In the genomic region with DNA sequence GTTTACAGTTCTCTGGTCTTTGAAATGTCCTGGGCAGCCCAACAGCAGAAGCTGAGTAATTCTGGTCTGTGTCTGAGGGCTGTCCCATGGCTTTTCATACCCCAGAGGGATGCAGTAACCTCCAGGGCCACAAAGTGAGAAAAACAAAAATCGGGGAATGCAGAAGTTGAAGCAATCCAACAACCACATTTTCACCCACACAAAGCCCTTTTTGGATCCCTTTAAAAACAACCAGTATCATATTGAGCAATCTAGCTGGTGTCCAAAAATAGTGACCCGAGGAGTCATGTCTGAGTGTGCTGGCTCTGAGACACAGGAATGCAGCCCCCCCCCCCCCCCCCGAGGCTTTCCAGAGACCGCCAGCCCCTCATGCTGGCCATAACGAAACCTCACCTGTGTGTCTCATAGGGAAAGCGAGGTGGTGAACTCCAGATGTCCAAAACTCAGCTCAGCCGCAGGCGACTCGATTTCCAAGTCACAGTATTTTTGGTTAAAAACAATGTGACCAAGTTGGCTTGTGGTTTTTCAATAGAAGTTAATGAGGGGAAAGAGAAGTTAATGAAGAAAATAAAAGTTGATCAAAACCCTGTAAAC, we compare ENCODE assay signal across 23 mouse cellular contexts. TPM values are rescaled to one million over a fixed set of nuclear protein-coding genes. Genes with fewer than 3 reads are reported as not detected.
DNase-seq lines count a peak whose midpoint lies in the region; ATAC-seq and TF ChIP-seq lines count a peak whose summit lies in the region.
"Had no signal": no experiment of that assay in that cellular context is flagged by ENCODE, and none has a peak within 500 bp of the region (broad histone marks: within the 10 kb centered on the region; RNA-seq: fewer than 3 reads in every experiment).

No protein-coding gene starts in this region.

- H3K4me2 ChIP-seq in lung, postnatal 0 days (replicated peaks; ENCODE audit: low read depth, low read length): no peak overlapping the region
- H3K4me2 ChIP-seq: embryonic facial prominence, embryonic 15.5 days; forebrain, embryonic 12.5 days; heart, embryonic 15.5 days; neural tube, embryonic 15.5 days had no signal

- no peaks in the 10 kb centered on the region for H3K36me3 ChIP-seq in lung, postnatal 0 days (ENCODE audit: insufficient read depth, low read length)
- H3K36me3 ChIP-seq: embryonic facial prominence, embryonic 15.5 days; forebrain, embryonic 12.5 days; heart, embryonic 15.5 days; hindbrain, embryonic 10.5 days; neural tube, embryonic 15.5 days had no signal

- no peak overlapping the region for H3K4me3 ChIP-seq in lung, postnatal 0 days (ENCODE audit: low read depth, low read length)
- H3K4me3 ChIP-seq: embryonic facial prominence, embryonic 15.5 days; forebrain, embryonic 12.5 days; heart, embryonic 15.5 days; hindbrain, embryonic 10.5 days; neural tube, embryonic 15.5 days had no signal

- no peak for TF ChIP-seq CTCF in lung, postnatal 0 days (IDR thresholded peaks at IDR 0.05)

- no peaks in the 10 kb centered on the region for H3K27me3 ChIP-seq in lung, postnatal 0 days (replicated peaks; ENCODE audit: insufficient read depth, low read length)
- H3K27me3 ChIP-seq: embryonic facial prominence, embryonic 15.5 days; forebrain, embryonic 12.5 days; heart, embryonic 15.5 days; neural tube, embryonic 15.5 days had no signal

- peak; percentile 74 for DNase-seq in lung, postnatal 0 days (ENCODE audit: low spot score)
- DNase-seq in lung, postnatal 10 days: no peak
- DNase-seq in NIH3T3 (ENCODE audit: low read depth): peak; percentile 79
- DNase-seq in fibroblast of lung, adult 2 months (ENCODE audit: low read depth): peak; percentile 91
- no peak for DNase-seq in left cerebral cortex, adult 11 months (ENCODE audit: low spot score)
- no peak for DNase-seq in left cerebral cortex, postnatal 4 days
- DNase-seq: adrenal gland, postnatal 25 days; cerebellum, adult 9-11 months; kidney, postnatal 4 days; liver, postnatal 0 days; right cerebral cortex, postnatal 4 days; thymus, postnatal 36 days had no signal

- no peaks in the 10 kb centered on the region for H3K9me3 ChIP-seq in lung, postnatal 0 days (ENCODE audit: low read length)
- H3K9me3 ChIP-seq: embryonic facial prominence, embryonic 15.5 days; forebrain, embryonic 12.5 days; heart, embryonic 15.5 days; hindbrain, embryonic 10.5 days; neural tube, embryonic 15.5 days had no signal

- peak; percentile 69 for ATAC-seq in lung, postnatal 0 days
- peak; percentile 81 for ATAC-seq in megakaryocyte progenitor cell, adult 5-6 weeks (replicated peaks; ENCODE audit: poor library complexity)
- ATAC-seq in cerebellum, adult (ENCODE audit: insufficient number of reproducible peaks, low FRiP score, low TSS enrichment): no peak
- ATAC-seq: liver, postnatal 0 days had no signal

- no peak overlapping the region for H3K9ac ChIP-seq in lung, postnatal 0 days (replicated peaks; ENCODE audit: low read depth)
- H3K9ac ChIP-seq: embryonic facial prominence, embryonic 15.5 days; forebrain, embryonic 12.5 days; heart, embryonic 15.5 days; liver, postnatal 0 days; neural tube, embryonic 15.5 days had no signal

- TF ChIP-seq EP300 in lung, postnatal 0 days (IDR thresholded peaks at IDR 0.05): no peak

- H3K27ac ChIP-seq in lung, postnatal 0 days (ENCODE audit: low read length): no peak overlapping the region
- H3K27ac ChIP-seq: embryonic facial prominence, embryonic 15.5 days; forebrain, embryonic 12.5 days; heart, embryonic 15.5 days; hindbrain, embryonic 10.5 days; neural tube, embryonic 15.5 days had no signal

- intact Hi-C loops in left cerebral cortex, postnatal 4 days (cut with DNase I): no loop called here

- WGBS in lung, postnatal 0 days: 49% methylated on average over 9 of the region's 9 CpGs

- no peaks in the 10 kb centered on the region for H3K4me1 ChIP-seq in lung, postnatal 0 days (ENCODE audit: insufficient read depth, low read depth, low read length)
- H3K4me1 ChIP-seq: embryonic facial prominence, embryonic 15.5 days; forebrain, embryonic 12.5 days; heart, embryonic 15.5 days; hindbrain, embryonic 10.5 days; neural tube, embryonic 15.5 days had no signal

RNA-seq across cellular contexts. Expression of a gene that starts 8.2 kb away (rescaled TPM):
- polyA plus RNA-seq in lung, postnatal 0 days (2015; fragmentation: Nextera tagmentation; extraction: Ambion mirVana): 0.05 TPM in 1 of 2 replicates, not detected in the other
- not detected in 2 replicates for total RNA-seq in megakaryocyte progenitor cell, adult 5-6 weeks (2015)
- total RNA-seq in megakaryocyte progenitor cell, adult 5-6 weeks (2017): not detected in 2 replicates
- total RNA-seq in left cerebral cortex, postnatal 4 days (2021): under 1 TPM; 0.18 to 0.58 TPM
- total RNA-seq: adrenal gland, postnatal 25 days; heart, adult 18-20 months; layer of hippocampus, postnatal 25 days had no signal
- polyA plus RNA-seq: embryonic facial prominence, embryonic 15.5 days; forebrain, embryonic 12.5 days; heart, embryonic 15.5 days; hindbrain, embryonic 10.5 days; kidney, embryonic 14.5 days; liver, postnatal 0 days; testis, adult 2 months had no signal

RNA-seq across cellular contexts. Expression of a gene that starts 39.7 kb away (rescaled TPM):
- 54.3 and 55.4 TPM in 2 replicates for polyA plus RNA-seq in lung, postnatal 0 days (2015; fragmentation: Nextera tagmentation; extraction: Ambion mirVana)
- not detected in 2 replicates for total RNA-seq in megakaryocyte progenitor cell, adult 5-6 weeks (2015)
- not detected in 2 replicates for total RNA-seq in megakaryocyte progenitor cell, adult 5-6 weeks (2017)
- 1 to 10 TPM; 1.5 to 2.1 TPM for total RNA-seq in left cerebral cortex, postnatal 4 days (2021)

RNA-seq across cellular contexts. Expression of a gene that starts 46.8 kb away (rescaled TPM):
- 0.99 and 1.6 TPM in 2 replicates for polyA plus RNA-seq in lung, postnatal 0 days (2015; fragmentation: Nextera tagmentation; extraction: Ambion mirVana)
- not detected in 2 replicates for total RNA-seq in megakaryocyte progenitor cell, adult 5-6 weeks (2015)
- total RNA-seq in megakaryocyte progenitor cell, adult 5-6 weeks (2017): not detected in 2 replicates
- 100 to 1,000 TPM; 392 to 432 TPM for total RNA-seq in left cerebral cortex, postnatal 4 days (2021)
- polyA plus RNA-seq: liver, postnatal 0 days had no signal

RNA-seq across cellular contexts. Expression of a gene that starts 56.9 kb away (rescaled TPM):
- polyA plus RNA-seq in lung, postnatal 0 days (2015; fragmentation: Nextera tagmentation; extraction: Ambion mirVana): 8.9 and 9.5 TPM in 2 replicates
- total RNA-seq in megakaryocyte progenitor cell, adult 5-6 weeks (2015): 23.6 and 23.7 TPM in 2 replicates
- total RNA-seq in megakaryocyte progenitor cell, adult 5-6 weeks (2017): 15.0 and 16.7 TPM in 2 replicates
- total RNA-seq in left cerebral cortex, postnatal 4 days (2021): 1 to 10 TPM; 2.1 to 3.1 TPM

Comparison
In these comparisons a context has a peak if more than half of its experiments do, and no peak if none do; other contexts are left out.
1. DNase-seq: peak in lung, postnatal 0 days (single experiment), NIH3T3 (single experiment) and fibroblast of lung, adult 2 months (single experiment); none in lung, postnatal 10 days (single experiment), left cerebral cortex, adult 11 months (single experiment) and left cerebral cortex, postnatal 4 days (single experiment).
2. RNA of a gene that starts 46.8 kb away (total RNA-seq): 392 to 432 TPM in left cerebral cortex, postnatal 4 days; not detected in megakaryocyte progenitor cell, adult 5-6 weeks; every median in the first group is over 100 times any median in the second.